Mouse (Mus musculus) neural tube, postnatal 0 days (tissue): ENCODE results near the gene Tle2. TPM values are rescaled to one million over a fixed set of nuclear protein-coding genes. Genes with fewer than 3 reads are reported as not detected.

Source experiments
- polyA plus RNA-seq: library from polyadenylated mRNA; unstranded; fragments of >200 nt; fragmentation: Nextera tagmentation; extraction: Ambion mirVana; gene quantifications from 2 replicates; pipeline ENCODE4 v1.2.1, GENCODE M21; 2015

Tle2 gene
- 51.9 and 57.1 TPM in 2 replicates for polyA plus RNA-seq

DNA sequence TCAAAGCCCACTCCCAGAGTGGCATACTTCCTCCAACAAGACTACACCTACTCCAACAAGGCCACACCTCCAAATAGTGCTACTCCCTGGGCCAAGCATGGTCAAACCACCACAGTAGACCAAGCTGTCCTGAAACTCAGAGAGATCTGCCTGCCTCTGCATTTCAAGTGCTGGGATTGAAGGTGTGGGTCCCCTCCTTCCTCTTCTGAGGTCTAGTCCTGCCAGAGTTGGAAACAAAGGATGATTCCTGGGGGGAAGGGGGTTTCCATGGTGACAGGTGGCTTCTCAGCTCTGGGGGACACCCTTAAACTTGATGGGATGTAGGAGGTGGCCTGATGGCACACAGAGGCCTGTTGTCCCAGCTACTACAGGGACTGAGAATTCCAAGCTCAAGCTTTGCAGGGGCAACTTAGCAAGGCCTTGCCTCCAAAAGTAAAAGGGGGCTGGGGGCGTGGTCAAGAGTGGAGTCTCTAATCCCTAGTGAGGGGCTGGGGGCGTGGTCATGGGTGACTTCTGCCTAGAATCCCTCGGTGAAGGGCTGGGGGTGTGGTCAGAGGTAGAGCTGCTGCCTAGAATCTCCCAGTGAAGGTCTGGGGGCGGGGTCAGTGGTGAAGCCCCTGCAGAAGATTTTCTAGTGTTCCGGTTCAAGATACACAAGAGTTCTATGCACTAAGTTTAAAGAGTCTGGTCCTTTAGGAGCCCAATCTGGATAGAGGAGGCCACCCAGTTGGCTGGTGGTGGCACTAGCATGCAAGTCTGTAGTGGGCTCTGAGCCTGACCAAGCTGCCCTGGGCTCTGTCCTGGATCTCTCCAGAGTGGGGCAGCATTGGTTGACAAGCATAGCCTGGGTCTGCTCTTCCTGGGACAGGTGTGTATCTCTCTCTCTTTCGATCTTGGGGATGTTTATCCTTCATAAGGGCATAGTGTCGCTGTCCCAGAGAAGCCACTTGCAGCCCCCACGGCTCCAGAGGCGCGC is at the start of gene Tle2:
Tle2 (plus strand) TSS at position 481 of the 976 bp plus-strand sequence.

GRCm38 (mm10) chr10:81545161-81545747 is 29.1 kb upstream of the Tle2 start, which contains the start of gene Gna11:
TSS of gene Gna11 (minus strand) at chr10:81545190.

DNA sequence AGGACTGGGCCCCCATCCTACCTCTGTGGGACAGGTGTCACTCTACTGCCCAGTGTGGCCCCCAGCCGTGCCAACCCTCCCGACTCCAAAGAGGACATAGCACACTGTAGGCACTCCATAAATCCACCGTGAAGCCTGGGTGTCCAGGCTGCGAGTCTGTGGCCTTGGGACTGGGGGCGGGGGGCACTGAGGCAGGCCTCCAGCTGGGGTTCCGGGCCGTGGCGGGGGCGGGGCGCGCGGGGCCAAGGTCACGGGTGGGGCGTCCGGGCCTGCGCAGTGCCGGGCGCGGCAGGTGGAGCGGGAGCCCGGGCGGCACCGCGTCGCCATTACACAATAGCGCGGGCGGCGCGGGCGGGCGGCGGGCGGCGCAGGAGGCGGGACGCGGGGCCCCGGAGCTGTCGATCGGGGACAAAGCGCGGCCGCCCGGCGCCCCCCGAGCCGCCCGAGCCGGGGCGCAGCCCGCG is 15.2 kb upstream of the Tle2 start, which contains the start of gene Aes:
Aes (plus strand) TSS at position 326 of the 464 bp plus-strand sequence.

GRCm38 (mm10) chr10:81600738-81601203 is 26.4 kb downstream of the Tle2 start, which contains the start of gene Tle6:
TSS of gene Tle6 (minus strand) at chr10:81601073.

GRCm38 (mm10) chr10:81605974-81606751 is 31.8 kb downstream of the Tle2 start, which contains the start of gene BC025920:
TSS of gene BC025920 (plus strand) at chr10:81606270.

GRCm38 (mm10) chr10:81626994-81627835 is 52.9 kb downstream of the Tle2 start, which contains the start of gene Sirt6:
TSS of gene Sirt6 (minus strand) at chr10:81627797.

GRCm38 (mm10) chr10:81628390-81628789 is 54.0 kb downstream of the Tle2 start, which contains the start of gene Ankrd24:
TSS of gene Ankrd24 (plus strand) at chr10:81628540.

Other genes starting within 250 kb of the Tle2 start
- 5.2 and 5.5 TPM in 2 replicates for gene Tbxa2r, start 245.8 kb upstream of the Tle2 start, polyA plus RNA-seq
- gene Gipc3, start 231.3 kb upstream of the Tle2 start, polyA plus RNA-seq = 0.06 TPM in 1 of 2 replicates, not detected in the other
- gene Hmg20b, start 224.1 kb upstream of the Tle2 start, polyA plus RNA-seq = 31.7 and 34.0 TPM in 2 replicates
- gene Mfsd12, start 217.1 kb upstream of the Tle2 start, polyA plus RNA-seq = 19.8 and 21.9 TPM in 2 replicates
- 0.60 and 0.76 TPM in 2 replicates for gene 4930404N11Rik, start 208.7 kb upstream of the Tle2 start, polyA plus RNA-seq
- 137 and 142 TPM in 2 replicates for gene Fzr1, start 196.0 kb upstream of the Tle2 start, polyA plus RNA-seq
- 115 and 127 TPM in 2 replicates for gene Dohh, start 190.1 kb upstream of the Tle2 start, polyA plus RNA-seq
- 6.0 and 6.2 TPM in 2 replicates for gene Gm48551, start 190.1 kb upstream of the Tle2 start, polyA plus RNA-seq
- 2.0 and 3.0 TPM in 2 replicates for gene Gm48552, start 185.6 kb upstream of the Tle2 start, polyA plus RNA-seq
- gene Smim24, start 181.5 kb upstream of the Tle2 start, polyA plus RNA-seq = 1.8 and 2.3 TPM in 2 replicates
- 51.8 and 53.5 TPM in 2 replicates for gene Nfic, start 118.9 kb upstream of the Tle2 start, polyA plus RNA-seq
- gene Celf5, start 91.9 kb upstream of the Tle2 start, polyA plus RNA-seq = 40.7 and 46.8 TPM in 2 replicates
- gene Ncln, start 78.2 kb upstream of the Tle2 start, polyA plus RNA-seq = 59.5 and 68.2 TPM in 2 replicates
- 0.68 and 0.72 TPM in 2 replicates for gene S1pr4, start 74.4 kb upstream of the Tle2 start, polyA plus RNA-seq
- 1.8 and 1.9 TPM in 2 replicates for gene Gna15, start 50.3 kb upstream of the Tle2 start, polyA plus RNA-seq
- gene Gna11, start 29.4 kb upstream of the Tle2 start, polyA plus RNA-seq = 103 and 114 TPM in 2 replicates
- 842 and 942 TPM in 2 replicates for gene Aes, start 15.1 kb upstream of the Tle2 start, polyA plus RNA-seq
- 6.1 and 6.8 TPM in 2 replicates for gene Tle6, start 26.5 kb downstream of the Tle2 start, polyA plus RNA-seq
- gene BC025920, start 31.7 kb downstream of the Tle2 start, polyA plus RNA-seq = 0.46 and 1.4 TPM in 2 replicates
- gene Sirt6, start 53.2 kb downstream of the Tle2 start, polyA plus RNA-seq = 35.6 and 42.4 TPM in 2 replicates
- gene Ankrd24, start 54.0 kb downstream of the Tle2 start, polyA plus RNA-seq = 18.2 and 24.2 TPM in 2 replicates
- gene Gm10778, start 74.5 kb downstream of the Tle2 start, polyA plus RNA-seq = 5.3 and 6.1 TPM in 2 replicates
- gene Zfp433, start 130.3 kb downstream of the Tle2 start, polyA plus RNA-seq = 11.3 and 14.2 TPM in 2 replicates
- gene Gm3055, start 196.6 kb downstream of the Tle2 start, polyA plus RNA-seq = 8.7 and 11.0 TPM in 2 replicates
- 3.6 and 3.9 TPM in 2 replicates for gene Gm4767, start 237.6 kb downstream of the Tle2 start, polyA plus RNA-seq